Mouse (Mus musculus) midbrain, embryonic 15.5 days (tissue): Measurements from ENCODE around the gene Slc38a11. TPM values are rescaled to one million over a fixed set of nuclear protein-coding genes. Genes with fewer than 3 reads are reported as not detected.

ENCODE experiments used
- ATAC-seq: fragments of 200-750 bp; cut with Nextera tagmentation; replicated peaks from 2 replicates; pipeline ENCODE4 v1.8.0; 2017; ENCODE audit warnings: moderate TSS enrichment
- H3K27ac ChIP-seq: fragments of 300-500 bp; sonication (generic); 2 replicates; pipeline ENCODE4 v1.5.1; 2015; ENCODE audit warnings: mild to moderate bottlenecking, inconsistent platforms
- H3K27me3 ChIP-seq: fragments of 300-500 bp; sonication (generic); replicated peaks from 2 replicates; pipeline ENCODE4 v1.6.1; 2015; ENCODE audit warnings: inconsistent platforms
- H3K36me3 ChIP-seq: fragments of 300-500 bp; sonication (generic); replicated peaks from 2 replicates; pipeline ENCODE4 v1.6.1; 2015; ENCODE audit warnings: inconsistent platforms
- H3K4me1 ChIP-seq: fragments of 300-500 bp; sonication (generic); 2 replicates; pipeline ENCODE4 v1.6.1; 2015; ENCODE audit warnings: inconsistent platforms
- H3K4me2 ChIP-seq: fragments of 300-500 bp; sonication (generic); 2 replicates; pipeline ENCODE4 v1.6.1; 2015; ENCODE audit warnings: inconsistent platforms, mild to moderate bottlenecking, moderate library complexity
- H3K4me3 ChIP-seq: fragments of 300-500 bp; sonication (generic); 2 replicates; pipeline ENCODE4 v1.5.1; 2015; ENCODE audit warnings: mild to moderate bottlenecking, inconsistent platforms
- H3K9ac ChIP-seq: fragments of 300-500 bp; sonication (generic); 2 replicates; pipeline ENCODE4 v1.6.1; 2015; ENCODE audit warnings: mild to moderate bottlenecking, inconsistent platforms
- H3K9me3 ChIP-seq: fragments of 300-500 bp; sonication (generic); 2 replicates; pipeline ENCODE4 v1.6.1; 2016; ENCODE audit warnings: inconsistent platforms
- WGBS: fragments of 180-500 bp; shearing (Covaris S2); methylation state at CpG from one replicate; pipeline ENCODE4 v1.1.7; 2015; ENCODE audit warnings: mixed read lengths; 5-methylcytosine and 5-hydroxymethylcytosine counted together
- polyA plus RNA-seq: library from polyadenylated mRNA; unstranded; fragments of >200 nt; fragmentation: Nextera tagmentation; extraction: Ambion mirVana; gene quantifications from 2 replicates; pipeline ENCODE4 v1.2.1, GENCODE M21; 2015

The Slc38a11 gene
- polyA plus RNA-seq, 1 experiment from 2014 or later = 1.0 TPM

DNA sequence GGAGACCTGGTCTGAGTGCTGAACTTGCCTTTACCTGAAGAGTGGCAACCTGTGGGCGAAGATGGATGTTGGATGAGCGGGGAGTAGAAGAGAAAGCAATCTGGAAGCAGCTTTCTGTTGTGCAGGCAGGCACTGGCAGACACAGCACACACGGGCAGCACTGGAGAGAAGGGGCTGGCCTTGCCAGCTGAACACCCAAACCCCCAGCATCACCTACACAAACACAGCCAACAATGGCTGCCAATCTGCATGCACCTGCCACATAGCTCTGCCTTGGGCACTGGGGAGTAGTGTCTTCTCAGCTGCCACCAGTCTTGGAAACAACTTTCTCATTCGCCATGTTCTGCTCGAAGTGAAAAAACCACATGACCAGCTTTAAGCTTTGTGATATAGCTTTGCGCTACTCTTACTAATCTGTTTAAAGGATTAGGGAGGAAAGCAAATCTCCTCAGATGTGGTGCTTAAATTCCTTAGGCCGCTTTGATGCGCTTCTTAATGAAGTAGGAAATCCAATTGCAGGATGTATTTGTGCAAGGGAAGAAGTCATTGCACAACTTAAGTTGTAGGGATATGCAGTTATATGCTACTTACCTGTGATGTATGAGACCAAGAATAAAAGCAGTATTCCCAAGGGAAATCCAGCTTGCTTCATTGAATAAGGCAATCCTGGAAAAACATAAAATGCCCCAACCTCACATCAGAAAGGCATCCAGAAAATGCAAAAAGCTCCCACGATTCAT, 2.9 kb downstream of the Slc38a11 start:
- Histone ChIP-seq H3K4me2 (no peak overlapping the region), H3K9ac (no peak overlapping the region), H3K27ac (no peak overlapping the region), H3K36me3 (no peaks in the 10 kb centered on the region), H3K9me3 (no peaks in the 10 kb centered on the region), H3K4me3 (no peak overlapping the region), H3K27me3 (peaks cover 3% of the 10 kb centered on the region; the same call in 1 of the 2 replicates), H3K4me1 (peaks cover 14% of the 10 kb centered on the region)
- ATAC-seq = peak; percentile 73
- 33% methylated on average over 9 of the region's 9 CpGs for WGBS

GRCm38 (mm10) chr2:65347367-65347766, 16.5 kb downstream of the Slc38a11 start:
- Histone ChIP-seq H3K9ac (no peak overlapping the region), H3K4me1 (peaks cover 11% of the 10 kb centered on the region; the same call in 1 of the 2 replicates), H3K4me2 (no peak overlapping the region), H3K36me3 (no peaks in the 10 kb centered on the region), H3K4me3 (no peak overlapping the region), H3K27me3 (no peaks in the 10 kb centered on the region), H3K9me3 (no peaks in the 10 kb centered on the region), H3K27ac (peak overlapping the region; percentile 72)
- WGBS = 70% methylated on average over 4 of the region's 4 CpGs
- no peak for ATAC-seq

DNA sequence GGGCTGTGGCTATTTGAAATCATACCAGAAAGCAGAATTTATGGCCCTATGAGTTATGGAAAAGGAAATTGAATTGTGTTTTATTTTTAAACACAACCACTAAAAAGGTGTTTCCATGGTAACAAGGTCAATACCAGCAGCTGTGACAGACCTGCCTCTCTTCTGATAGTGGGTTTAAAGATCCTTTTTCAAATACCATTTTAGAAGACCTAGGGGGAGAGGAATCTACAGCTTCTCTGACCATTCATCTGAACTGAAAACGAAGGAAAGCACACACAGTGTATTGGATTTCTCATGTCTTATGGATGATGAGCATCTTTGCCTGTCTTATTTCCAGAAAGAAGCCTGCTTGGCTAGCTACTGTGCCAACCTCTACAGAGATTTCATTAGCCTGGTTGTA, 16.9 kb downstream of the Slc38a11 start:
- Histone ChIP-seq H3K27ac (peak overlapping the region; percentile 72), H3K9me3 (no peaks in the 10 kb centered on the region), H3K36me3 (no peaks in the 10 kb centered on the region), H3K9ac (no peak overlapping the region), H3K27me3 (no peaks in the 10 kb centered on the region), H3K4me1 (peaks cover 11% of the 10 kb centered on the region; the same call in 1 of the 2 replicates), H3K4me3 (no peak overlapping the region), H3K4me2 (no peak overlapping the region)
- peak; percentile 68 for ATAC-seq
- WGBS = 48% methylated on average over 1 of the region's 1 CpGs

DNA sequence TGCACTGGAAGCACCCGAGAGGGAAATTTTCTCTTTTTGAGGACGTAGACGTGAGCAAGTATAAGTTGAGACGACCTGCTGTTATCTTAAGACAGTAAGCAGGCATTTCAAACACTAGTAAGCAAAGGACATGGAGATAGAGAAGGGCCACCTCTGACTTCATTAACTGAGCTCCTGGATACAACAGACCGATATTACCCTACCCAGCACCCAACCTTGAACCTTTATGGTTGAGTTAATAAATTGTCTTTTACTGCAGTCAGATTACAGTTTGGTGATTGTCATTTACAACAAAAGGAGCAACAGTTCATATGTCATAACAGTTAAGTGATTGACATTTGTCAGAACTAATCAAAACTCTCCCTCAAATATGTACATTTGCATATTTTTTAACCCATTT, 17.8 kb downstream of the Slc38a11 start:
- H3K4me2 ChIP-seq = no peak overlapping the region
- no peaks in the 10 kb centered on the region for H3K36me3 ChIP-seq
- no peaks in the 10 kb centered on the region for H3K27me3 ChIP-seq
- WGBS = 86% methylated on average over 5 of the region's 5 CpGs
- peaks cover 11% of the 10 kb centered on the region; the same call in 1 of the 2 replicates for H3K4me1 ChIP-seq
- no peak overlapping the region for H3K4me3 ChIP-seq
- ATAC-seq = no peak
- no peaks in the 10 kb centered on the region for H3K9me3 ChIP-seq
- no peak overlapping the region for H3K27ac ChIP-seq
- no peak overlapping the region for H3K9ac ChIP-seq

DNA sequence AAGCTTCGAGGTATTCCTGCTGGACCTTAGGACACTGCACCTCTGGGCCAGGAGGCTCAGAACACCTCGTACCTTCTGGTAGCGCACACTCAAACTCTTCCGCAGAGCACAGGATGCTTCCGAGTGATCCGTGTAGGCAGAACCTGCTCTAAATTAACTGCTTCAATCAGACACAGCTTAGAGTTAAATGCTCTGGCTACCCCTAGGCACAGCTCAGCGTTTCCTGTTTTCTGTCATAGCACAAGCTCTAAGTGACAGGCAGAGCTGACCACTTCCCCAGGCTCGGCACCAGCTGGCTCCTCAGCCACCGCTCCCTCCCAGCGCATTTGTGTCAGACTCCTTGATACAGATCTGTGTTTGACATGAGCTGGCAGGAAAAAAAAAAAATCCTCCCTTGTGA, 21.8 kb downstream of the Slc38a11 start:
- Histone ChIP-seq H3K9me3 (no peaks in the 10 kb centered on the region), H3K9ac (no peak overlapping the region), H3K36me3 (no peaks in the 10 kb centered on the region), H3K4me2 (no peak overlapping the region), H3K27me3 (no peaks in the 10 kb centered on the region), H3K4me3 (no peak overlapping the region), H3K4me1 (0 out of 2 replicates have a peak, but pooled peaks cover 6% of the 10 kb centered on the region), H3K27ac (no peak overlapping the region)
- WGBS = 71% methylated on average over 10 of the region's 10 CpGs
- no peak for ATAC-seq

GRCm38 (mm10) chr2:65340839-65341238, 23.0 kb downstream of the Slc38a11 start:
- H3K4me1 ChIP-seq = 0 out of 2 replicates have a peak, but pooled peaks cover 2% of the 10 kb centered on the region
- no peak overlapping the region for H3K4me3 ChIP-seq
- WGBS = 63% methylated on average over 3 of the region's 3 CpGs

DNA sequence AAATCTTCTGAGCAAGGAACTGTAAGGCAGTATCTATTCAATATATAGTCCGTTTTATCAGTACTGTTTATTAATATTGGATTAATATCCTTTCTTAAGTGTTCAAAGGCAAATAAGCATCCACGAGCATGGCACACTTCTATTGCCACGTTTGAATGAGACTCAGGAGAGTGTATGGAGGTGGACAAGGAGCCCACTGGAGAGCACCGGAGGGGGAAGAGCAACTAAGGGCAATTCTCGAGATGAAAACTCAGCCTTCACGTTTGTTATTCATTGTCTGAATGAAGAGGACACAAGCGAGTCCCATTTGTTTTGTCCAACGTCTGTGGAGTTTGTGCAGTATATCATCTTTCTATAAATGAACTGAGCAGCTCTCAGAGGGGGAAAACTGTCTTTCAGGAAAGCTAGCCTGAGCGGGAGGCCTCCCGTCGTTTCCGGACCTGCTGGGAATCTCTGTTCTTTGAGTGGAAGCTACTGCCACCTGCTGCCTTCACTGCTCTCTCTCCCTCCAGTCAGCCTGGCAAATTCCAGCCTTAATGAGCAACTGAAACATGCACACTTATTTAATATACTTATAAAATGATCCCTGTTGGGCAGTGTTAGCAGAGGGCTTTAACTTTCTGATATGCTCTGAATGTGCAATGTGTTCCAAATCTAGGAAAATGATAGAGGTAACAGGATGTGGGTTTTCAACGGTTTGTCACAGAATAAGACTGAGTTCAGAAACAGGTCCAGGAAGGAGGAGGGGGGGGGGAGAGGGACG, 26.3 kb downstream of the Slc38a11 start:
- Histone ChIP-seq H3K4me3 (no peak overlapping the region), H3K4me2 (0 out of 2 replicates have a peak overlapping the region, but pooled peaks have one; percentile 12), H3K27me3 (no peaks in the 10 kb centered on the region), H3K27ac (peak overlapping the region; percentile 24; the same call in 1 of the 2 replicates), H3K9ac (no peak overlapping the region), H3K9me3 (no peaks in the 10 kb centered on the region), H3K4me1 (0 out of 2 replicates have a peak, but pooled peaks cover 2% of the 10 kb centered on the region), H3K36me3 (no peaks in the 10 kb centered on the region)
- WGBS = 14% methylated on average over 14 of the region's 14 CpGs
- ATAC-seq = peak; percentile 85

More at GRCm38 (mm10) chr2:65340839-65341238, 23.0 kb downstream of the Slc38a11 start:
- Histone ChIP-seq H3K9me3 (no peaks in the 10 kb centered on the region), H3K4me2 (no peak overlapping the region), H3K27me3 (no peaks in the 10 kb centered on the region), H3K36me3 (no peaks in the 10 kb centered on the region), H3K9ac (no peak overlapping the region), H3K27ac (no peak overlapping the region)
- no peak for ATAC-seq

GRCm38 (mm10) chr2:65336608-65337007, 27.2 kb downstream of the Slc38a11 start:
- no peak overlapping the region for H3K4me3 ChIP-seq
- H3K9me3 ChIP-seq = no peaks in the 10 kb centered on the region
- H3K9ac ChIP-seq = no peak overlapping the region
- no peak overlapping the region for H3K4me2 ChIP-seq
- 91% methylated on average over 3 of the region's 3 CpGs for WGBS
- no peaks in the 10 kb centered on the region for H3K27me3 ChIP-seq
- H3K27ac ChIP-seq = no peak overlapping the region
- H3K4me1 ChIP-seq = 0 out of 2 replicates have a peak, but pooled peaks cover 2% of the 10 kb centered on the region
- H3K36me3 ChIP-seq = no peaks in the 10 kb centered on the region
- ATAC-seq = no peak

GRCm38 (mm10) chr2:65334091-65334490, 29.7 kb downstream of the Slc38a11 start:
- Histone ChIP-seq H3K27ac (no peak overlapping the region), H3K4me1 (0 out of 2 replicates have a peak, but pooled peaks cover 2% of the 10 kb centered on the region), H3K4me3 (no peak overlapping the region), H3K9me3 (no peaks in the 10 kb centered on the region), H3K36me3 (no peaks in the 10 kb centered on the region), H3K27me3 (no peaks in the 10 kb centered on the region), H3K4me2 (no peak overlapping the region), H3K9ac (no peak overlapping the region)
- 85% methylated on average over 9 of the region's 9 CpGs for WGBS
- no peak for ATAC-seq

DNA sequence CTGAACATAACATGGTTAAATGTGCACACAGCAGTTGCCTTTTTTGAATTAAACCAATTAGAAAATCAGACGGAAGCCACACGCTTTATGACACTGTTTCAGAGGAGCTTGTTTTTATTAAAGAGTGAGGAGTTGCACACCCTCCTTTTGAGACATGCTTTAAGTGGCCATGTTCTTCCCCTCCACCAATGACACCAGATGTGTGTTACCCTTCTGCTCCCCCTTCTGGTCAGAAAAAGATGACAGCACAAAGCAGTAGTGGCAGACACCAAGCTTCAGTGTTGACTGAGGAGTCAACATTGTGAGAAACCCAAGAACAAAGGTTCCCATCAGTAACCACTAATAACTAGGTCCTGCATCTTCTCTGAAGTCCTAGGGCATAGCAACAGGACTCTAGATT, 32.5 kb downstream of the Slc38a11 start:
- Histone ChIP-seq H3K27me3 (no peaks in the 10 kb centered on the region), H3K9ac (no peak overlapping the region), H3K9me3 (no peaks in the 10 kb centered on the region), H3K4me1 (no peaks in the 10 kb centered on the region), H3K4me3 (no peak overlapping the region), H3K4me2 (no peak overlapping the region), H3K36me3 (no peaks in the 10 kb centered on the region), H3K27ac (no peak overlapping the region)
- WGBS = 68% methylated on average over 2 of the region's 2 CpGs
- no peak for ATAC-seq

- peak; percentile 54; the same call in 1 of the 2 replicates for ATAC-seq
- H3K4me2 ChIP-seq = no peak overlapping the region
- H3K27me3 ChIP-seq = no peaks in the 10 kb centered on the region
- H3K4me3 ChIP-seq = no peak overlapping the region
- 0 out of 2 replicates have a peak, but pooled peaks cover 3% of the 10 kb centered on the region for H3K4me1 ChIP-seq
- no peaks in the 10 kb centered on the region for H3K36me3 ChIP-seq
- H3K27ac ChIP-seq = peak overlapping the region; percentile 62
- H3K9ac ChIP-seq = no peak overlapping the region
- 47% methylated on average over 6 of the region's 6 CpGs for WGBS
- H3K9me3 ChIP-seq = no peaks in the 10 kb centered on the region
These were observed 41.7 kb downstream of the Slc38a11 start for GRCm38 (mm10) chr2:65321998-65322754.

GRCm38 (mm10) chr2:65320975-65321374, 42.9 kb downstream of the Slc38a11 start:
- no peak overlapping the region for H3K4me3 ChIP-seq
- no peak overlapping the region for H3K27ac ChIP-seq
- H3K27me3 ChIP-seq = no peaks in the 10 kb centered on the region
- H3K36me3 ChIP-seq = no peaks in the 10 kb centered on the region
- 0 out of 2 replicates have a peak, but pooled peaks cover 3% of the 10 kb centered on the region for H3K4me1 ChIP-seq
- H3K9ac ChIP-seq = no peak overlapping the region
- WGBS = 67% methylated on average over 2 of the region's 2 CpGs
- ATAC-seq = no peak
- no peaks in the 10 kb centered on the region for H3K9me3 ChIP-seq
- H3K4me2 ChIP-seq = no peak overlapping the region
